Mouse (Mus musculus) heart, adult 9 months (tissue): ENCODE measurements around the gene Tmem238.
"Not testable (repeated sequence)": the region's sequence is repeated elsewhere in the genome, so short reads cannot be mapped to it uniquely, and the experiment has no call there.

ENCODE experiments used
- DNase-seq, 2 experiments: peaks; one replicate each; pipeline ENCODE4 v3.0.0; 2022; ENCODE audit warnings: low spot score in 2 of 2

The Tmem238 gene

GRCm38 (mm10) chr7:4789436-4789935 is at the start of gene Tmem238:
Tmem238 (minus strand) TSS chr7:4789656.
- DNase-seq = peak in 1 of 2 experiments; percentile 44

GRCm38 (mm10) chr7:4837639-4838038 is 48.2 kb upstream of the Tmem238 start:
- no peak for DNase-seq

DNA sequence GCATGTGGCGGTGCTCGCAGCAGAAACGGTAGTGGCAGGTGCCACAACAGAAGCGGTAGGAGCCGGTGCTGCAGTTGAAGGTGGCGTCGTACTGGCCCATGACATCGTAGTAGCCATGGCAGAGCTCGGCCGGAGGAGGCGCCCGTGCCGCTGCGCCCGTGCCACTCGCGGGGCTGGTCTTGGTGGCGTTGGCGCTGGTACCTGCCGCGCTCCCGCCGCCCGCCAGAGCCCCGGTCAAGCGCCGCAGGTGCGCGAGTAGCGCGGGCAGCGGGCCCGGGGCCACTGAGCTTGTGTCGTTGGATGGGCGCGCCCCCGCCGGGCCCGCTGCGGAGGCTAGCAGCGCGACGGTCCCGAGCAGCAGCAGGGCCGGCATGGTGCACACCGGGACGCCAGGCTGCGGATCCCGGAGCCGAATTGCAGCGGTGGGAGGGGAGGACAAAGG is 46.9 kb upstream of the Tmem238 start:
- DNase-seq = peak in 1 of 2 experiments; percentile 24

GRCm38 (mm10) chr7:4835631-4836327 is 46.3 kb upstream of the Tmem238 start:
- DNase-seq = no peak

- DNase-seq = no peak
Observed at GRCm38 (mm10) chr7:4830476-4830875, 41.0 kb upstream of the Tmem238 start.

DNA sequence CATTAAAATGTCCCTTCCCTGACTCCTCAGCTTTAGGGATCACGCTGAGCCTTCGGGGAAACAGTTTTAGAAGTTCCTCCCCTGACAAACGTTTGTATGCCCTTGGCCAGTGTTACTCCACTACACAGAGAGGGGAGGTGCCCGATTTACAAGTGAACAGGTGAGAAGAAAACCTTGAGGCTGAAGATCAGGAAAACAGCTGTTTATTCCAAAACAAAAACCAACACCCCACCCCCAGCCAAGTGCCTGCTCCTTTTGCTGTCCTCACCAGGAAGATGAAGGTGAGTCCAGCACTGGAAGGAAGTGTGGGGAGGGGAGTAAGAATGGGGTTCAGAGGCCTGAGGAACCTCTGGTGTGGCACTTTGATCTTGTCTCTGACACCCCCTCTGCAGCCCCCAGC is 35.9 kb upstream of the Tmem238 start:
- no peak for DNase-seq

- no peak for DNase-seq
Observed at GRCm38 (mm10) chr7:4822162-4822907, 32.9 kb upstream of the Tmem238 start.

GRCm38 (mm10) chr7:4821690-4822089 is 32.2 kb upstream of the Tmem238 start:
- DNase-seq = no peak

DNA sequence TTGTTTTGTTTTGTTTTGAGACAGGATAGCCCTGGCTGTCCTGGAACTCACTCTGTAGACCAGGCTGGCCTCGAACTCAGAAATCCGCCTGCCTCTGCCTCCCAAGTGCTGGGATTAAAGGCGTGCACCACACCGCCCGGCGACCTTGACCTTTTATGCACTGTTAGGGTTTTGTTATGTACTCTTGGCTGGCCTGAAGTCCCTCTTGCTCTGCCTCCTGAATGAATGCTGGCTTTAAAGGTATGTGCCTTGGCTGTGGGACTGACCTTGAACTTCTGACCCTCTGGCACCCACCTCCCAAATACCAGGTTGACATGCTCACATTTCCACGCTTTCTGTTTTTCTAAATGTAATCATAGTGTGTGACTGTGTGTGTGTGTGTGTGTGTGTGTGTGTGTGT is 31.5 kb upstream of the Tmem238 start:
- not testable (repeated sequence) for DNase-seq

DNA sequence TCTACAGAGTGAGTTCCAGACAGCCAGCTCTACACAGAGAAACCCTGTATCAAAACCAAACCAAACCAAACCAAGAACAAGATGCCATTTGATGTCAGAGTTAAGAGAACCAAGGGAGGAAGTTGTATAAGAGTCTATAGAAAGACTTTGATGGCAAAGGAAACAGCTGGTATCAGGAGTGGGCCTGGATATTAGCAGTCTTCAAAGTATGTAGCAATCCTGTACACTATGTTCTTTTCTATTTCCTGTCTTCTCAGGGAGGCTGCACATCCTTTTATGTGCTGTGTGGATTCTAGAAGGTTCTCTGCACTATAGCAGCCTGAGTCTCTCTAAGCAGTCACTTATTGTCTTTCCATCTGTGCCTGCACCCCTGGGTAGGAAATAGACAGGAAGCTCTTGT is 27.1 kb upstream of the Tmem238 start:
- DNase-seq = no peak

DNA sequence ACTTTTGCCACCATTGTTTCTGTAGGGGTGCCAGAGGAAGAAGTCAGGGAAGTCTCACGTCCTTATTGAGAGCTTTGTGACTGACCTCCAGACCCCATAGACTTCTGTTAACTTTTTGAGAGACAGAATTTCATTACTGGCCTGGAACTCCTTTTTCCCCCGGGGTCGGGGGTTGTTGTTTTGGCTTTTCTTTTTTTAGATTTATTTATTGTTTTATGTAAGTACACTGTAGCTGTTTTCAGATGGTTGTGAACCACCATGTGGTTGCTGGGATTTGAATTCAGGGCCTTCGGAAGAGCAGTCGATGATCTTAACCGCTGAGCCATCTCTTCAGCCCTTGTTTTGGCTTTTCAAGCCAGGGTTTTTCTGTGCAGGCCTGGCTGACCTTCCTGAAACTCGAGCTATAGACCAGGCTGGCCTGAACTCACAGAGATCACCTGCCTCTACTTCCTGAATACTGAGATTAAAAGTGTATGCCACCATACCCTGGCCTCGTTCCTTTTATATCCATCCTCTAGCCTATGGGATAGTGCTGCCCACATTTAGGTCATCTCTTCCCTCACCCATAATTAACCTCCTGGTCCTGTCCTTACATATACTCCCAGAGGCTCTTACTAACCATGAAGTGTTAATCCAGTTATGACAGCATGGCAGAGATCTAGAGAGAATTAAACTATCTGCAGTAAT is 23.8 kb upstream of the Tmem238 start:
- DNase-seq = no peak

DNA sequence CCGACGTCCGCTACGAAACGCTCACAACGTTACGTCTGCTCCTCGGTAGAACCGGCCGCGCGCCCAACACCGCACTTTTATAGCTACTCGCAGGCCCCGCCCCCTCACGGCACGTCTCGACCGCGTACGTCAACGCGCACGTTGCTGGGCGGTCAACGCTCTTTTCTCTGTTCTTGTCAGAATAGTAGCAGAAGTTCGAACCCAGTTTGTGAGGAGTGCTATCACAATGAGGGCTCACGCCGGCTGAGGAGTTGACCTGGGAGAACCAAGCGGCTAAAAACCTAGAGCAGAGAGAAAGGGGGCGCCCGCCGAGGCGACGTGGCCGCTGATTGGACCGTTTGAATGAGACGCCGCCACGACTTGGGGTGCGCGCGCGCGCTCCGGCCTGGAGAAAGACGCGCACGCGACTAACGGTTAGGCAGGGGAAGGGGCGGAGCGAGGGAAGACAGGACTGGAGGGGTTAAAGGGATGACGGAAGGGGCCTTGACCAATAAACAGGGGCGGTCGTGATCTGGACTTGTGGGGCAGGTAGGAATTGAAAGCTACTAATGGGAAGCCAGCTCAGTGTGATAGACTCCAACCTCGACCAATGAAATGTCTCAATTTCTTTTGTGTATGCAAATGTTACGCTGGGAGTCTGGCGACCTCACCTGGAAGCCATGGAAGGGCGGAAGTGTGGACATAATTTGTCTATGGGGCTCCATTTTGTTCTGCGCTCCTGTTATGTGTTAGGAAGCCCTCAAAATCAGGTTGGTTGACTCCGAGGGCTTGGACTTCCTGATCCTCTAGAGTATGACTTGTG is 23.0 kb upstream of the Tmem238 start, which contains the start of gene Ube2s:
TSS of gene Ube2s (minus strand) at position 288 of the 802 bp plus-strand sequence.
- peak; percentile 99 to 100 for DNase-seq

GRCm38 (mm10) chr7:4811842-4812302 is 22.4 kb upstream of the Tmem238 start:
- DNase-seq = no peak

- not testable (repeated sequence) for DNase-seq
Observed at GRCm38 (mm10) chr7:4811131-4811530, 21.7 kb upstream of the Tmem238 start.

GRCm38 (mm10) chr7:4806716-4807115 is 17.3 kb upstream of the Tmem238 start:
- DNase-seq = no peak

DNA sequence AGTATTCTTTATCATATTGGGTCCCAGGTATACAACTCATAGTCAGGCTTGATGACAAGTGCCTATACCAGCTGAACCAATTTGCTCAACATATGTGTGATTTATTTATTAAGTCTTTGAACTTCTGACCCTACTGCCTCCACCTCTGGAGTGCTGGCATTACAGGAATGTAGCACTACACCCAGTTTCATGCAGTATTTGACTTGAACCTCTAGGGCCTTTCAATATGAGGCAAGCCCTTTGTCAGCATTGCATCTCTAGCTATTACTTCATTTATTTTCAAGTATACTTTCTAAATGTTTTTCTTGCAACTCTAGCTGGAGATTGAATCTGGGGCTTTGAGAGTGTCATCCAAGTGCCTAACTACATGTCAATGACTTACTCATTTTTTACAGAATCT is 12.8 kb upstream of the Tmem238 start:
- DNase-seq = no peak

GRCm38 (mm10) chr7:4795767-4796433 is 6.4 kb upstream of the Tmem238 start:
- peak; percentile 20 to 30 for DNase-seq

DNA sequence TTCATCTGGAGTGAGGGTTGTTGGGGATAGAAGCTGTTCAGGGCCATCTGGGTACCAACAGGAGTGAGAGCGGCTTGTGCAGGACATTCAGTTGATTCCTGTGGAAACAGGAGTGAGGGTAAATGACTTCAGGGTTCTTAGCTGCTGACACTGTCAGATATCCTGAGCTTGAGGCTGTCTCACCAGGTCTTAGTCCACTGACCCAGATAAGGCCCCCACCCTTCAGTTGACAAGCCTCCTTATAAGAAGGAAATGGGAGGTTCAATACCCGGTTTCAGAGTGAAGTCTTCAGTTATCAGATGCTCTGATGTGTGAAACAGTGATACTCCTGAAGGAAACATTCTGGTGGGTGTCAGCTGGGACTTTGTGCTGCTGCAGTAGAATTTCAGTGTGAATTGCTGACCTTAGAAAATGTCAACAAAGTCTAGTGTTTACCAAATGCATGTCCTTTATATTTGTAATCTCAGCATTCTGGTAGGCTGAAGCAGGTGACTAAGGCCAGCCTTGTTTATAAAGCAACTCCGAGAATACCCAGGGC is 5.2 kb upstream of the Tmem238 start:
- DNase-seq = no peak

DNA sequence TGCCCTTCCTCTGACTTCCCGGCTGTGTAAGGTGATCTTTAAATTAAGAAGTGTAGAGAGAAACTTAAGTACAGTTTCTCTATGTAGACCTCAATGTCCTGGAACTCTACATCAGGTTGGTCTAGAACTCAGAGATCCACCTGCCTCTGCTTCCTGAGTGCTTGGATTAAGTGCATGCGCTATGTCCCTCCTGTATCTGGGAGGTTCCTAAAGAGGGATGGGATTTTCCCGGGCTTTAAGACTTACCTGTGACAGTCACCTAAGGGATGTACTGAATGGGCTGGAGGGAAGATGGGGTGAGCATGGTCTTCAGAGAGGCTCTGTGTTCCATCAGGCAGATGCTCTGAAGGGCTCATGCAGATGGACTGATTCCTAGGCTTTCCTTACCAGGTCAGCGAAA is 4.2 kb upstream of the Tmem238 start:
- no peak for DNase-seq

- not testable (repeated sequence) for DNase-seq
Observed at GRCm38 (mm10) chr7:4793248-4793647, 3.8 kb upstream of the Tmem238 start.
